Mouse (Mus musculus) lung, postnatal 25 days (tissue): Measurements from ENCODE around the gene Usp37.
"Not testable (repeated sequence)": the region's sequence is repeated elsewhere in the genome, so short reads cannot be mapped to it uniquely, and the experiment has no call there.

Experiments used
- DNase-seq: peaks from one replicate; pipeline ENCODE4 v3.0.0; 2022; ENCODE audit warnings: low spot score

Usp37 gene

DNA sequence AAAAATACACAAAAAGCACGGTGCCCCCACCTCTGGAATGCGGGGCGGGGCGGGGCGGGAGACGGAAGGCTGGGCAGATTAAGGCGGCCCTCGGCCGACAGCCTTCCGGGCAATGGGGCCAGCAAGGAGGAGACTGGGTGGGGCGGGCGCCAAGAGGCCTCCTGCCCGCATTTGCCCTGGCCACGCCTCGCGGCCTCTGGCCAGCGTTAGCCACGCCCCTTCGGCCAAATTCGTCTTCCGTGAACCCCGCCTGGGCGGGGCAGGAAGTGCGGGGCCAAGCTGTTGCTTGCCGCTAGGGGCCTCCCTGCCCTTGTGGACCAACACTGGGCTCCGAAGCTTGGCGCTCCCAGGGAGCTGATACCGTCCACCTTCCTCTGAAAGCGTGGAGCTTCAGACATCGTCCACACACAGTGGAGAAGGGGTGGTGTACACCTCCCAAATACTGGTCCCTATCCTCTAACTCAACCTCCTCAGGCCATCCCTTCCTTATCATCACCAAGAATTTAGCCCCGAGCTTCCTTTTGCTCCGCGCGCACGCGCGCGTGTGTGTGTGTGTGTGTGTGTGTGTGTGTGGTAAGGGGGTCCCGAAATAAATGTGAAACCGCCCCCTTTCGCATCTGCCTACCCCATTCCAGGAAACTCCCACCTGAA lies 146.7 kb downstream of the Usp37 start:
- DNase-seq = peak; percentile 99

DNA sequence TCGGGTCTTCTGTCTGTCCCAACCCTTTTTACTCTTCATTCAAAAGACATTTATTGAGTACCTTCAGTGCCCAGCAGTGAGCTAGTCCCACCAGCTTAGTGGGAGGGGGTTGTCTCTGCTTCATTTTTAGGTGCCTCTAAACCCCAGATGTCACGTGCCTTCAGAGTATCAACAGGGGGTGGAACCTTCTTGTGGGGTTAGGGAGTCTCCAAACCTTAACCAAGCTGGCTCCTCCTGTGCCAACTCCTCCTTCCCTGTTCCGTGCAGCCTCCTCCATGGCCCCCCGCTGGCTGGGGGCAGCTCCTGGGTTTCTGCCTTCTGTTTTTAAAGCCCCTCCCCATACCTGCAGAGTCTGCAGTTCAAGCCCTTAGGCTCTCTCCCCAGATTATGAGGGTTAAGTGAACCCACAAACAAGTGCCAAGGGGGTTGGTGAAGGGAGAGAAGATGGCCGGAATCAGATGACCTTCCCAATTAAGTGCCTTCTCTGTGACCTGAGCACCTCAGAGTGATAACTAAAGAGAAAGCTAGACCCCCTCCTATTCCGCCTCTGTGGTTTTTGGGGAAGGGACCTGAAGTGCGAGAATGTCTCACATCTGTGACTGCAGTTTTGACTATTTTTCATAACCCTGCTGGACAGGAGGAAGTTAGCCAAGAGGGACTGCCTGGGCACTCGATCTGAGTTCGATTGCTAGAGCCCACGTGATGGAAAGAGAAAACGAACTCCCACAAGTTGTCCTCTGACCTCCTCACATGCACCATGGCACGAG lies 147.4 kb downstream of the Usp37 start:
- DNase-seq = not testable (repeated sequence)

DNA sequence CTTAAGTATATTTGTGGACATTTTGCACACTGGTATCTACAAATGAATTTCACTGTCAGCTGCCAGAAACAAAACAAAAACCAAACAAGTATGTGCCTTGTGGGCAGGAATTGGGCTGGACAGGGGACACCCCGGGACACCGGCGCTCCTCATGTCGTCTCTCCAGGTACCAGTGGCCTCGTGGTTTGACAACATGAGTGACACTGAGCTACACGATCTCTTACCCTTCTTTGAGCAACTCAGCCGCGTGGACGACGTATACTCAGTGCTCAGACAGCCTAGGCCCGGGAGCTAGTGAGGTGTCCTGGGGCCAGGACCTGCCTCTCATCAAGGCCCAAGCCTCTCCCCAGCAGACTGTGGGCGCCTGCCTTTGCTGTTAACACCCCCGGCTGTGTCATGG lies 148.8 kb downstream of the Usp37 start:
- DNase-seq = no peak

DNA sequence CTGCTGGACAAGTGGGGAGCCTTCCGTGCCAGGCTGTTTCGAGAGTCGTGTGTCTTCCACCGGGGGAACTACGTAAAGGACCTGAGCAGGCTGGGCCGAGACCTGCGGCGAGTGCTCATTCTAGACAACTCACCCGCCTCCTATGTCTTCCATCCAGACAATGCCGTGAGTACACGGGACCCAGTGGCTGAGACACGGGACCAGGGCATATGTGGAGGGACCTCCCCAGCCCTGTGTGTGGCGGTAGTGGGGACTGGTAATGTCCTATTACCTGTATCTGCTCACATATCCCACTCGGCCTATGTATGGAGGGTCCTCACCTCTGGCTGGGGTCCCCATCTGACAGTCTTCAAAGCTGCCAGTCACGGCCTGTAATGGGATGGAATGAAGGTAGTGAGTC lies 149.2 kb downstream of the Usp37 start:
- DNase-seq = no peak

DNA sequence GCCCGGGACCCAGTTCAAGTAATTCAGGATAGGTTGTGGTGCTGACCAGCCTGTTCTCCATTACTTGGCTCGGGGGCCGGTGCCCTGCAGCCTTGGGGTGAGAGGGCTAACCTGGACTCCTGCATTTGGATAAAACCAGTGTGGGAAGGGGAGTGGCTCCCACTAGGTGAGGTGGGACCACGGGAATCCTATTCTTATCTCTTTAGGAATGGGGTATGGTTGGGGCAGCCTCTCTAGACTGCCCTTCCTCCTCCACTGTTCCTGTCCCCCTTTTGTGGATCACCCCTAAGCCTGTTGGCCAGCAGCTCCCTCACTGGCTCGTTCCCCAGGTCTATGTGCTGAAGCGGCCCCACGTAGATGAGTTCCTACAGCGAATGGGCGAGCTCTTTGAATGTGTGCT lies 149.8 kb downstream of the Usp37 start:
- DNase-seq = no peak

DNA sequence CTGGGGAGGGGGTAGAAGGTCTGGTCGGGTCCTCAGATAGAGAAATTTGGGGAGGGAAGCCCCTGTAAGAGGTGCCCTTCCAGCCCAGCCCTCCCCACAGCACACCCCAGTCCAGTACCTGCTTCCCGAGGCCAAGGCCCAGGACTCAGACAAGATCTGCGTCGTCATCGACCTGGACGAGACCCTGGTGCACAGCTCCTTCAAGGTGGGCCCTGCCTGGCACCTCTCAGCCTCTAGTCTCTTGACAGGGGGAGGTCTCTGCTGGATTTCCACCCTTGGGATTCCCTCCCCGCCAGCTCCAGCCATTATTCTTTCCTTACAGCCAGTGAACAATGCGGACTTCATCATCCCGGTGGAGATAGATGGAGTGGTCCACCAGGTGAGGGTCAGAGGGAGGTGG lies 150.4 kb downstream of the Usp37 start:
- no peak for DNase-seq

DNA sequence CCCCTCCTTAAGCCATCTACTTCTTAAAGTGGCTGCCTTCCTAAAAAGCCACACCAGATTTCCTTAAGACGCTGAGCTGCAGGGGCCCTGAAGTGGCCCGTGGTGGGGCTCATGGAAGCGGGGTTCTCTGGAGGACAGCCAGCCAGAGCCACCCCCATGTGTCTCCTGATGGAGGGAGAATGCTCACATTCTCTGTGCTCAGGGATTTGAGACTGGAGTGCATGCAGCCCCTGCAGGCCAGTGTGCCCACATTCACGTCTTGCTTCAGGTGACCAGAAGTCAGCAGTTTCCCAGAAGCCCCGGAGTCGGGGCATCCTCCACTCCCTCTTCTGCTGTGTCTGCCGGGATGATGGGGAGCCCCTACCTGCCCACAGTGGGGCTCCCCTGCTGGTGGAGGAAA lies 151.1 kb downstream of the Usp37 start:
- no peak for DNase-seq

DNA sequence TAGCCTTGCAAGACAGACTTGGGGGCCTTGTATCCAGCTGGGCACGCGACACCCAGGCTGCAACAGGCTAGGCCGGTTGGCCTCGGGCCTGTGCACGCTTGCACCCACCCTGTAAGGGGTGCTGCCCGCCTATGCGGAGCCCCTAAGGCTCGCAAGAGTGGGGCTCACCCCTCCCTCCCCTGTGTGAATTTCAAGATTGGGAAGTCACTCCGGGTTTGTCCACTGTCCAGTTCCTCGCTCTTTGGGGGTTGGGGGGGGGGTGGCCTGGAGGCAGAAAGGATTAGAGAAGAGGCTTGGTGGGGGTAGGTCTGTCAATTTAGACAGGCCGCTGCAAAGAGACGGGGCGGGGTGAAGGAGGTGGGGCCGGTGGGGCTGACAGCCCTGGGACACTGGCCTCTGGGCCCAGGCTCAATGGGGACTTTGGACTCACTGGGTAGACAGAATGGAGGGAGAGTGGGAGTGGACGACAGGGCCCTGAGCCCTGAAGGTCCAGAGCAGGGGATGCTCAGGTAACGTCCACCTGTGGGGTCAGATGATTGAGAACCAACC lies 151.6 kb downstream of the Usp37 start:
- DNase-seq = no peak

DNA sequence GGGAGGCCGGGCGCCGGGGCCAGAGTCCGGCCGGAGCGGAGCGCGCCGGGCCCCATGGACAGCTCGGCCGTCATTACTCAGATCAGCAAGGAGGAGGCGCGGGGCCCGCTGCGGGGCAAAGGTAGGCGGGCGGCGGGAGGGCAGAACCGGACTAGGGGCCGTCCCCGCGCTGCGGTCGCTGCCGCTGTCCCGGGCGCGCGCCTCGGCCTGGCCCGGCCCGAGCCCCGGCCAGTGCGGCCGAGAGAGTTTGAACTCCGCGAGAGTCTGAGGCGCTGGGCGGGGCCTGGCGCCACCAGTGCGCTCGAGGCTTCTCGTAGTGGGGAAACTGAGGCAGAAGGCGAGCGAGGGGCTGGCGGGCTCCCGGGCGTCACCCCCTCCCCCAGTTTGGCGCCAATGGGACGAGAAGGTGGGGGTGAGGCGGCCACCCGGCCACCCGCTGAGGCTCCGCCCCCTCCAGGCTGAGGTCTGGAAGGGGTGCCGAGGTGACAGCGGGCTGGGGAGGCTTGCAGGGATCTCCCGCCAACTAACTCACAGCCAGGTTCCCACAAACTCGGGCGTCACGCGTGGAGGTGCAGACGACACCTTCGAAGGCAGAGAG lies 152.1 kb downstream of the Usp37 start:
- DNase-seq = peak; percentile 74

DNA sequence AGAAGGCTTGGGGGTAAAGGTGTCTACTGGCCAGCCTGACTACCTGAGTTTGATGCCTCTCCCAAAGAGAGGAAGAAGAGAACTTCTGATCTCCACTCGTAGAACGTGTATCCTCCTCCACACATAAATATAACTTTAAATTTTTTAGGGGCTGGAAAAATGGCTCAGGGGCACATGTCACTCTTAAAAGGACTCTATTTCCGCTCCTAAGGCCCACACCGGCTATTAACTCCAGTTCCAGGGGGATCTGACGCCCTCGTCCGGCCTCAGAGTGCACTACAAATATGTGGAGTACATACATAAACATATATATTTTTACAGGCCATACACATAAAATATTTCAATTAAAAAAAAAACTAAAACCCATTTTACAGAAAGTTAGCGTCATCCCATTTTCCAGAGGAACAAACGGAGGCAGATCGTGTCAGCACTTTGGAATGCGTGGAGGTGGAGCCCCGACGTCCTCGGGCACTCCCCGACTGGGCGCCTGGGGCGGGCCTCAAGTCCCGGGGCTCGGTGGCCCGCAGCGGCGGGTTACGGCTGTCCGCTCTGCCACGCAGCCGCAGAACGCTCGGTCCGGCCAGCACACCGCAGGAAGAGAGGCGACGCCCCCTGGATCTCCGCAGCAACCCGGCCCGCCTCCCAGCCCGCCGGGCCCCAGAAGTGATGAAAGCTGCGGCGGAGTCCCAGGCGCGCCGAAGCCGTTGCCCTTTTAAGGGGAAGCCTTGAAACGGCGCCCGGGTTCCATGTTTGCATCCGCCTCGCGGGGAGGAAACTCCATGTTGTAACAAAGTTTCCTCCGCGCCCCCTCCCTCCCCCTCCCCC lies 152.9 kb downstream of the Usp37 start, which contains the start of gene Ctdsp1:
Gene Ctdsp1 (plus strand): TSS at position 586 of the 825 bp plus-strand sequence.
- peak; percentile 99 for DNase-seq

DNA sequence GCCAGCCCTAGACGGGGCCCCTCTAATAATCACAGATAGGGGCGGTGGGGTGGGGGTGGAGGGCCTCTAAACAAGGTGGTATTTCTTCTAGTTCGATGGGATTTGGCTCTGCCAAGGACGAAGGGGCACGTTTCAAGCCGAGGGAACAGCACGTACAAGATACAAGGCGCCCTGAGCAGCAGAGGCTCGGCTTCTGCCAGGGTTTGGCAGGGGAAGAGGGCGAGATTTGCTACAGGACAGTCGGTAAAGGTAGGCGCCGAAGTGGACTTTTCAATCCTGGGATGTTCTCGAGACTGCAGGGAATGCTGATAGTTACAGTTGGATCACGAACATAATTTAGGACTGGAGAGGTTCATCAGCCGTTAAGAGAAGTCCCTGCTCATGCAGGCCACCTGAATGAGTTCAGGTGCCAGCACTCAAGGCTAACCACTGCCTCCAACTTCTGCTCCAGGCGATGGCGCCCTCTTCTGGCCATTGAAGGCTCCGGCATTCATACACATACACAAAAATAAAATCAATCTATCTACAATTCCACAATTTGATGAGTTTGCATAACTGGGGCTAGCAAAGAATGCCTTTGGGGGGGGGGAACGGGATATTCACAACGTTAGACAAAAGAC lies 153.7 kb downstream of the Usp37 start:
- DNase-seq = peak; percentile 78

DNA sequence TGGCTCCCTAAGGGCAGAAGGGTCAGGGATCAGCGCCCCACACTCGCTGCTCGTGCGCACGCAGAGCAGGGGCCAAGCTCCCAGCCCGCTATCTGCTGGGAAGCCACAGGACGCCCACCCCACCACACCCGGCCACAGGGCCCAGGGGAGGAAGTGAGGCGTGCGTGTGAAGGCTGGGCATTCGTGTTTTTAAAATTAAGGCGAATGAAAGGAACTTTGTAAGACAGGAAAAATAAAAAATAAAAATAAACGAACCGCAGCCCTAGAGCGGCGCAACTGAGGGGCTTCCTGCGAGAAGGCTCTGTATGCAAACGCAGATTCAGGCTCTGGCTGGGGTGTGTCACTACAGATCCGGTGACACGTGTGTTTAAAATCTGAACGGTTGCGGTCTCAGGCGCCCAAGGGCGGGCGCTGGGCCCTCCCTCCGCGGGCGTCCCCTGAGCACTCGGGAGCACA lies 154.2 kb downstream of the Usp37 start:
- peak; percentile 73 for DNase-seq

DNA sequence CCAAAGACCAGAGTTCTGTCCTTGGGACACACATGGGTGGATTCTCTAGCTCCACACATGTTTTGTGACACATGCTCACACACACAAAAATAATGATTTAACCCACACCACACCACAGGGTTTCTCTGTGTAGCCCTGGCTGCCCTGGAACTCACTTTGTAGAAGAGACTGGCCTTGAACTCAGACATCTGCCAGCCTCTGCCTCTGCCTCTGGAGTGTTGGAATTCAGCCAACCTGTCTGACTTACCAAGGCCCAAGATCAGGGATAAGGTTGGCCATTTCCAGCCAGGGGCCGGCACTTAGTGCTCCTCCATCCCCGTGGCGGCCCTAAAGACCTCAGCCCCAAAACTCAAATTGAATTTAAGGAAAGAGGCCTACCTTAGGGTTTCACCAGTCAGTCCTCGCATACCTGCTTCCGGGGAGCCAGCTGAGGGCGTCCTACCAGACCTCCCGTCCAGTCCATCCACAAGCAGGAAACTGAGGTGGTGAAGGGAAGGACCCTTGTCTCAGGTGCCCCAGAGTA lies 155.6 kb downstream of the Usp37 start:
- no peak for DNase-seq

DNA sequence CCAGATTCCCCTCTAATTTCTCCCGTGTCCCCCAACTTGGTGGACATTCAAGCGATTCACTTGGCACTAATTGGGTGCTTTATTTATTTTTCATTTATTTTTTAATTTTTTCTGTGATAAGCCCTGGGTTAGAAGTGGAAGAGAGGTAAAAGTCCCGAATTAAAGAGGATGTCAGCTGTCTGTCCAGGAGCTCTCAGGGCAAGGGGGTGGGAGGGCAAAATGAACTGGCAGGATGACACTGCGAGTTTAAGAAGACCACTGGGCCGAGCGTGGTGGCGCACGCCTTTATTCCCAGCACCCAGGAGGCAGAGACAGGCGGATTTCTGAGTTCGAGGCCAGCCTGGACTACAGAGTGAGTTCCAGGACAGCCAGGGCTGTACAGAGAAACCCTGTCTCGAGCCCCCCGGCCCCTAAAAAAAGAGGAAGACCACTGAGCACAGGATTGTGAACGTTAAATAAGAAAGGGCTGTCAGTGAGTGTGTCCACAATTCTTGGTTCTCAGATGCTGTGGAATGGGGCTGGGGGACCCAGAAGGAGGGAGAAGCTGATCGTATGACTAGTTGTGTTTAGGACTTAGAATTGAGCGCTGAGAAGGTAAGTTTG lies 156.6 kb downstream of the Usp37 start:
- DNase-seq = no peak

DNA sequence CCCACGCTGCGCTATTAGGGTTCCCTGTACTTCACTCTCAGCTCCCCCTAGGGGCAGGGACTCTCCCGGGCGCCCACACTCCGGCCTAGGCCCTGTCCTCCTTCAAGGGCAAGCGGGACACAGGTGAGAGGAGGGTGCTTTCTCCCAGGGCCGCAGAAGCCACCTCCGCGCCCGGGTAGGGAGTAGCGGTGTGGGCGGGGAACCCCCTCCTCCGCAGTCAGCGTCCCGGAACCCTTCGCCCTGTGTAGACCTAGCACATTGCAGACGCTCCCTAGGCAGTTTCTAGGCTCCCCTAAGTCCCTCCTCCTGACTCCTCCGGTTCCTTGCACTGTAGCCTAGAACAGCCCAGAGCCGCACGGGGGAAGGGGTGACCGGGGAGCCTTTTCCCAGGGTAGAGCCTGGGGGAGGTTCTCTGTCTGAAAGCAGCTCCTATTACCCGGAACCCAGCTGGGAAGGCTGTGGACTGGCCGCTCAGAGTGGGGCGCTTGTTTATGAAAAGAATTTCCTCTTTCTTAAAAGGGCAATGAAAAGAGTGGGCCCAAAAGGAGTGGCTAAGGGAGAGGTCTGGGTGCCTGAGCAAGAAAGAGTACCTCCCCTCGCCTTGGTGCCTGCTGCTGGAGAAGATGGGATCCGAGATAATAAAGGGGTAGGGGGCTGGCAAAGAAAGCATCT lies 157.2 kb downstream of the Usp37 start:
- peak; percentile 96 for DNase-seq

DNA sequence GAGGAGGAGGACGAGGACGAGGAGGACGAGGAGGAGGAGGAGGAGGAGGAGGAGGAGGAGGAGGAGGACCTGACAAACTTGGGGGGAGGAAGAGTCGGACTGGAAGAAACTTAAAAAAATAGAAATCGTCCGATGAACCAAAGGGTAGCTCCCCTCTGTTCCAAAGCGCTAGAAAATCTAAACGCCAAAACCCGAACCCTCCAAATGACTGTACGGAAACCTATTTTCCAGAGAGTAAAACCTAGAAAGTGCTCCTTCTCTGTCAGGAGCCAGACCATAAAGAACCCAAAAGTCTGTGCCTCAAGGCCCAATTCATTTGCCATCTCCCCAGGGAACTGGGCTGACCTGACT lies 157.7 kb downstream of the Usp37 start:
- DNase-seq = no peak

DNA sequence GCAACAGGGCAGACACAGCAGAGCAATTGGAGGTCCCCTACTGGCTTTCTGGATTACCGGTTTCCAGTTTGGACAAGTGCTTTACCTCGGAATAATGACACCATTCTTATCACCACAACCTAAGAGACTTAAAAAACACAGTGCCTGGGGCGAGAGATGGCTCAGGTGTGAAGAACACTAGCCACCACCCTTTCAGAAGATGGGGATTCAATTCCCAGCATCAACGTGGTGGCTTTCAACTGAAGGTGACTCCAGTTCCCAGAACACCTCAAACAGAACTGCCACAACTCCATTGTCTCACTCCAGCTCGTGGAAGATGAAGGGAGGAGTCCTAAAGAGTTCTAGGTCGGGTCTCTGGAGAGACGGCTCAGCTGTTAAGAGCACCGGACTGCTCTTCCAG lies 158.6 kb downstream of the Usp37 start:
- DNase-seq = no peak
